ENCODE assay signal across 10 mouse cellular contexts in genomic region chr16:5765143-5765542, GRCm38 (mm10).
DNase-seq lines count a peak whose midpoint lies in the region; ATAC-seq lines count a peak whose summit lies in the region.
"Had no signal": no experiment of that assay in that cellular context is flagged by ENCODE, and none has a peak within 500 bp of the region (broad histone marks: within the 10 kb centered on the region; RNA-seq: fewer than 3 reads in every experiment).

No protein-coding gene starts in this region.

- no peak overlapping the region for H3K27ac ChIP-seq in embryonic facial prominence, embryonic 14.5 days (replicated peaks; ENCODE audit: low read depth, low read length)
- H3K27ac ChIP-seq: embryonic facial prominence, embryonic 13.5 days; liver, embryonic 14.5 days had no signal

- no peaks in the 10 kb centered on the region for H3K36me3 ChIP-seq in embryonic facial prominence, embryonic 14.5 days (ENCODE audit: control insufficient read depth, insufficient read depth, low read length)
- H3K36me3 ChIP-seq: embryonic facial prominence, embryonic 13.5 days had no signal

- no peaks in the 10 kb centered on the region for H3K27me3 ChIP-seq in embryonic facial prominence, embryonic 14.5 days (replicated peaks; ENCODE audit: control insufficient read depth, insufficient read depth, low read length)
- H3K27me3 ChIP-seq: embryonic facial prominence, embryonic 13.5 days had no signal

- intact Hi-C loops in heart, postnatal 14 days (cut with DNase I): no loop called here

- no peaks in the 10 kb centered on the region for H3K9me3 ChIP-seq in embryonic facial prominence, embryonic 14.5 days (ENCODE audit: control insufficient read depth, low read length)
- H3K9me3 ChIP-seq: embryonic facial prominence, embryonic 13.5 days had no signal

- H3K9ac ChIP-seq in embryonic facial prominence, embryonic 14.5 days (ENCODE audit: low read depth, low read length): no peak overlapping the region
- H3K9ac ChIP-seq: embryonic facial prominence, embryonic 13.5 days; liver, embryonic 14.5 days had no signal

- 18% methylated on average over 4 of the region's 4 CpGs for WGBS in embryonic facial prominence, embryonic 14.5 days

- no peak for ATAC-seq in embryonic facial prominence, embryonic 14.5 days (ENCODE audit: low read depth)

- no peaks in the 10 kb centered on the region for H3K4me1 ChIP-seq in embryonic facial prominence, embryonic 14.5 days (ENCODE audit: control insufficient read depth, insufficient read depth, low read length)
- H3K4me1 ChIP-seq: embryonic facial prominence, embryonic 13.5 days had no signal

- H3K4me2 ChIP-seq in embryonic facial prominence, embryonic 14.5 days (ENCODE audit: low read depth, low read length): no peak overlapping the region
- H3K4me2 ChIP-seq: embryonic facial prominence, embryonic 13.5 days had no signal

- peak; percentile 32 to 57 for DNase-seq in heart, postnatal 14 days
- DNase-seq in heart, adult 9 months (ENCODE audit: low spot score in 2 of 2): no peak
- DNase-seq in thymus, postnatal 0 days (ENCODE audit: low spot score): peak; percentile 5
- no peak for DNase-seq in thymus, postnatal 25 days
- DNase-seq in embryonic facial prominence, embryonic 14.5 days (ENCODE audit: low spot score): peak; percentile 82
- peak; percentile 4 for DNase-seq in yolk sac, embryonic 10.5 days (ENCODE audit: low spot score)
- no peak for DNase-seq in right cerebral cortex, postnatal 25 days
- DNase-seq in thymus, postnatal 10 days (ENCODE audit: low spot score in 2 of 2): no peak

- H3K4me3 ChIP-seq in embryonic facial prominence, embryonic 14.5 days (ENCODE audit: low read depth, low read length): no peak overlapping the region
- H3K4me3 ChIP-seq: embryonic facial prominence, embryonic 13.5 days had no signal

Comparison
In these comparisons a context has a peak if more than half of its experiments do, and no peak if none do; other contexts are left out.
1. DNase-seq: peak in heart, postnatal 14 days (2 of 2), thymus, postnatal 0 days (single experiment), embryonic facial prominence, embryonic 14.5 days (single experiment) and yolk sac, embryonic 10.5 days (single experiment); none in heart, adult 9 months (0 of 2), thymus, postnatal 25 days (single experiment), right cerebral cortex, postnatal 25 days (single experiment) and thymus, postnatal 10 days (0 of 2).